16 mouse cellular contexts compared by ENCODE assay signal in genomic region chr2:166510776-166511175, GRCm38 (mm10).
DNase-seq lines count a peak whose midpoint lies in the region; ATAC-seq lines count a peak whose summit lies in the region.
"Had no signal": no experiment of that assay in that cellular context is flagged by ENCODE, and none has a peak within 500 bp of the region (broad histone marks: within the 10 kb centered on the region; RNA-seq: fewer than 3 reads in every experiment).

No protein-coding gene starts in this region.

- no peaks in the 10 kb centered on the region for H3K36me3 ChIP-seq in heart, embryonic 15.5 days
- H3K36me3 ChIP-seq: neural tube, embryonic 13.5 days had no signal

- H3K9ac ChIP-seq in heart, embryonic 15.5 days = no peak overlapping the region
- H3K9ac ChIP-seq: forebrain, embryonic 13.5 days; neural tube, embryonic 13.5 days had no signal

- H3K4me3 ChIP-seq in heart, embryonic 15.5 days = no peak overlapping the region
- H3K4me3 ChIP-seq: forebrain, embryonic 13.5 days; neural tube, embryonic 13.5 days had no signal

- no peak overlapping the region for H3K4me2 ChIP-seq in heart, embryonic 15.5 days
- H3K4me2 ChIP-seq: forebrain, embryonic 13.5 days; neural tube, embryonic 13.5 days had no signal

- H3K27me3 ChIP-seq in heart, embryonic 15.5 days = no peaks in the 10 kb centered on the region

- no peaks in the 10 kb centered on the region for H3K9me3 ChIP-seq in heart, embryonic 15.5 days (replicated peaks)
- H3K9me3 ChIP-seq: neural tube, embryonic 13.5 days had no signal

- WGBS in heart, embryonic 15.5 days = 36% methylated on average over 4 of the region's 4 CpGs

- ATAC-seq in heart, embryonic 15.5 days (replicated peaks; ENCODE audit: insufficient number of reproducible peaks, insufficient read depth, low FRiP score, low read depth) = 0 out of 2 replicates have a peak, but pooled peaks have one; percentile 24
- ATAC-seq: forebrain, embryonic 13.5 days; intestine, postnatal 0 days had no signal

- DNase-seq in heart, adult 11 months = peak; percentile 90
- DNase-seq in heart, postnatal 25 days (ENCODE audit: low spot score) = no peak
- peak; percentile 3 for DNase-seq in right cerebral cortex, postnatal 14 days
- no peak for DNase-seq in right cerebral cortex, postnatal 10 days (ENCODE audit: low spot score in 2 of 2)
- DNase-seq in c-Kit-positive CD71-positive TER-119-positive erythroid progenitor cells, embryonic 14.5 days (ENCODE audit: low spot score) = no peak
- DNase-seq in layer of hippocampus, postnatal 10 days (ENCODE audit: low spot score in 2 of 2) = no peak
- DNase-seq: adrenal gland, postnatal 25 days; B cell, adult 2 months; embryo, embryonic 11 days; gastrocnemius, postnatal 25 days; thymus, postnatal 14 days had no signal

- H3K27ac ChIP-seq in heart, embryonic 15.5 days = peak overlapping the region; percentile 67
- H3K27ac ChIP-seq: forebrain, embryonic 13.5 days; kidney, postnatal 0 days; neural tube, embryonic 13.5 days had no signal

- H3K4me1 ChIP-seq in heart, embryonic 15.5 days (replicated peaks) = peaks cover 29% of the 10 kb centered on the region

- intact Hi-C loops in heart, postnatal 25 days (cut with DNase I) = no loop called here

Comparison
In these comparisons a context has a peak if more than half of its experiments do, and no peak if none do; other contexts are left out.
1. DNase-seq: peak in heart, adult 11 months (single experiment) and right cerebral cortex, postnatal 14 days (single experiment); none in heart, postnatal 25 days (single experiment), right cerebral cortex, postnatal 10 days (0 of 2), c-Kit-positive CD71-positive TER-119-positive erythroid progenitor cells, embryonic 14.5 days (single experiment) and layer of hippocampus, postnatal 10 days (0 of 2).